Mouse (Mus musculus) olfactory bulb, adult 2 months (tissue): ENCODE data around the gene Acp7.
"Not testable (repeated sequence)": the region's sequence is repeated elsewhere in the genome, so short reads cannot be mapped to it uniquely, and the experiment has no call there.

Source experiments
- CTCF ChIP-seq: fragments of 200-500 bp; IDR thresholded peaks from 2 replicates; pipeline ENCODE4 v1.5.1; 2012; ENCODE audit warnings: low read depth, mild to moderate bottlenecking, low read length, moderate library complexity; ENCODE audit not compliant: insufficient read depth
- POLR2A ChIP-seq: fragments of 200-500 bp; IDR thresholded peaks from 2 replicates; pipeline ENCODE4 v1.6.1; 2012; ENCODE audit warnings: mild to moderate bottlenecking, low read depth, low read length, moderate library complexity; ENCODE audit not compliant: insufficient read depth

- not testable (repeated sequence) for TF ChIP-seq POLR2A, CTCF
These were observed 27.3 kb downstream of the Acp7 start for GRCm38 (mm10) chr7:28603788-28604187.
